7 mouse cellular contexts compared by ENCODE assay signal in the genomic region with DNA sequence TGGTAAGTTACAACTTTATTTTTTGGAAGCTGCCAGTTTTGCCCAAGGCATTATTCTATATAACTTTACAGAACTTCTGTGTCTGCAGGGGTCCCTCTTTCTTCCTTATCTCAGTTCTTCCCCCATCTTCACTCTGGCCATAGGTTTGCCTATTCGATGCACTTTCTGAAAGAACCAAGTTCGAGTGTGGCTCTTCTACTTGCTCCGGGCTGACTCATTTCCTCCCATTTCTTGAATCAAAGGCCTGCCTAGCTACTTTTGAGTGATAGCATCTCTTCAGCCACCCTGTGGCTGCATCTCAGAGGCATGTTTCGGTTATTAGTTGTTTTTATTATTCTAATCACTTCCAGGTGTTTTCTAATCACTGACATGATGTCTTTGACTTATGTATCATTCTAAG. TPM values are rescaled to one million over a fixed set of nuclear protein-coding genes. Genes with fewer than 3 reads are reported as not detected.
DNase-seq lines count a peak whose midpoint lies in the region; ATAC-seq and TF ChIP-seq lines count a peak whose summit lies in the region.

No protein-coding gene starts in this region.

- peak; percentile 7 for DNase-seq in MN1 (ENCODE audit: low spot score)
- DNase-seq in forebrain, postnatal 0 days = no peak
- DNase-seq in liver, embryonic 14.5 days (ENCODE audit: low read depth in 3 of 3, low spot score in 3 of 3) = no peak
- no peak for DNase-seq in thymus, postnatal 4 days
- DNase-seq in urinary bladder, postnatal 25 days (ENCODE audit: low spot score) = no peak
- no peak for DNase-seq in cerebellum, postnatal 4 days (ENCODE audit: low spot score in 2 of 2)

- no peak overlapping the region for H3K9ac ChIP-seq in forebrain, postnatal 0 days
- no peak overlapping the region for H3K9ac ChIP-seq in liver, embryonic 14.5 days (replicated peaks)

- peaks cover 50% of the 10 kb centered on the region for H3K36me3 ChIP-seq in C2C12 (ENCODE audit: control insufficient read depth, insufficient read depth)
- H3K36me3 ChIP-seq in forebrain, postnatal 0 days (ENCODE audit: insufficient read depth) = no peaks in the 10 kb centered on the region
- H3K36me3 ChIP-seq in liver, embryonic 14.5 days (replicated peaks; ENCODE audit: control insufficient read depth, insufficient read depth, low read depth) = no peaks in the 10 kb centered on the region

- no peak overlapping the region; the same call in 1 of the 2 replicates for H3K4me2 ChIP-seq in forebrain, postnatal 0 days (ENCODE audit: low read depth)
- H3K4me2 ChIP-seq in liver, embryonic 14.5 days (ENCODE audit: low read depth) = peak overlapping the region; percentile 81

- H3K4me3 ChIP-seq in C2C12 (ENCODE audit: insufficient read depth, poor library complexity, severe bottlenecking) = peak overlapping the region; percentile 86
- peak overlapping the region; percentile 70; the same call in 1 of the 2 replicates for H3K4me3 ChIP-seq in forebrain, postnatal 0 days (ENCODE audit: low read depth, low read length)
- H3K4me3 ChIP-seq in liver, embryonic 14.5 days (ENCODE audit: insufficient read depth in 1 of 2, low read depth in 2 of 2, low read length in 2 of 2) = peak overlapping the region in 1 of 2 experiments; percentile 61; a peak in 1 of 4 replicates

- no peak overlapping the region for H3K27ac ChIP-seq in forebrain, postnatal 0 days (ENCODE audit: low read depth, low read length)
- no peak overlapping the region for H3K27ac ChIP-seq in liver, embryonic 14.5 days

- no peaks in the 10 kb centered on the region for H3K27me3 ChIP-seq in C2C12 (ENCODE audit: control insufficient read depth, insufficient read depth, insufficient read length)
- H3K27me3 ChIP-seq in forebrain, postnatal 0 days (ENCODE audit: insufficient read depth, low read length) = no peaks in the 10 kb centered on the region
- H3K27me3 ChIP-seq in liver, embryonic 14.5 days (ENCODE audit: control insufficient read depth, insufficient read depth, low read length) = no peaks in the 10 kb centered on the region

- no peak for TF ChIP-seq EP300 in liver, embryonic 14.5 days (IDR thresholded peaks at IDR 0.05; ENCODE audit: low read depth)

- peak overlapping the region; percentile 56 for H3ac ChIP-seq in C2C12 (ENCODE audit: control insufficient read depth, insufficient read length, low read depth)

- H3K79me2 ChIP-seq in C2C12 (ENCODE audit: control insufficient read depth, insufficient read depth) = peaks cover 72% of the 10 kb centered on the region

- ATAC-seq in forebrain, postnatal 0 days = no peak
- no peak for ATAC-seq in liver, embryonic 14.5 days (ENCODE audit: insufficient read depth)

- peaks cover 4% of the 10 kb centered on the region; the same call in 1 of the 2 replicates for H3K4me1 ChIP-seq in forebrain, postnatal 0 days (ENCODE audit: insufficient read depth)
- H3K4me1 ChIP-seq in liver, embryonic 14.5 days (replicated peaks; ENCODE audit: control insufficient read depth in 2 of 2, insufficient read depth in 2 of 2, low read length in 1 of 2) = peaks cover 0 to 6% of the 10 kb centered on the region in 2 experiments; a peak in 2 of 4 replicates

- WGBS in forebrain, postnatal 0 days = 68% methylated on average over 4 of the region's 4 CpGs
- 13% methylated on average over 4 of the region's 4 CpGs for WGBS in liver, embryonic 14.5 days (ENCODE audit: insufficient replicate concordance)

- H3K79me3 ChIP-seq in C2C12 (ENCODE audit: low read depth) = peaks cover 54% of the 10 kb centered on the region

- no peak for TF ChIP-seq CTCF in C2C12 (IDR thresholded peaks at IDR 0.05; ENCODE audit: control insufficient read depth, insufficient read depth, insufficient read length)
- TF ChIP-seq CTCF in forebrain, postnatal 0 days (IDR thresholded peaks at IDR 0.05; ENCODE audit: low read depth) = no peak
- TF ChIP-seq CTCF in liver, embryonic 14.5 days (IDR thresholded peaks at IDR 0.05; ENCODE audit: low read depth) = no peak

- H3K9me3 ChIP-seq in forebrain, postnatal 0 days (ENCODE audit: low read length) = no peaks in the 10 kb centered on the region
- H3K9me3 ChIP-seq in liver, embryonic 14.5 days (ENCODE audit: control insufficient read depth, low read length) = no peaks in the 10 kb centered on the region

TF ChIP-seq in C2C12, 6 proteins besides CTCF, POLR2A, EP300 and RAD21:
- no peak for TF ChIP-seq MYOD1 (IDR thresholded peaks at IDR 0.05; ENCODE audit: control insufficient read depth, insufficient read length, low read depth)
- no peak for TF ChIP-seq CEBPB (IDR thresholded peaks at IDR 0.05; ENCODE audit: low read depth)
- no peak for TF ChIP-seq MYOG (IDR thresholded peaks at IDR 0.05; ENCODE audit: control insufficient read depth, extremely low read depth, insufficient read length)
- no peak for TF ChIP-seq USF1 (IDR thresholded peaks at IDR 0.05; ENCODE audit: low read depth)
- no peak for TF ChIP-seq MAX (IDR thresholded peaks at IDR 0.05)
- no peak for TF ChIP-seq FOSL1 (IDR thresholded peaks at IDR 0.05; ENCODE audit: insufficient read depth, low read length, poor library complexity, severe bottlenecking)

RNA-seq across cellular contexts. Expression of a gene that starts 1.1 kb away (rescaled TPM):
- polyA plus RNA-seq in C2C12 (2012; fragmentation: generic; extraction: Trizol) = 32.6 TPM
- 3.8 and 5.2 TPM in 2 replicates for total RNA-seq in forebrain, postnatal 0 days (2014; rRNA removed)
- polyA plus RNA-seq in forebrain, postnatal 0 days (2015; fragmentation: Nextera tagmentation; extraction: Ambion mirVana) = 2.1 and 2.7 TPM in 2 replicates
- 1.6 and 2.2 TPM in 2 replicates for polyA plus RNA-seq in liver, embryonic 14.5 days (2012; rRNA removed)
- polyA plus RNA-seq in liver, embryonic 14.5 days (2014; fragmentation: Nextera tagmentation; extraction: Ambion mirVana) = 3.7 and 3.9 TPM in 2 replicates

RNA-seq across cellular contexts. Expression of a gene that starts 43.8 kb away (rescaled TPM):
- polyA plus RNA-seq in C2C12 (2012; fragmentation: generic; extraction: Trizol) = not detected
- total RNA-seq in forebrain, postnatal 0 days (2014; rRNA removed) = not detected in 2 replicates
- not detected in 2 replicates for polyA plus RNA-seq in forebrain, postnatal 0 days (2015; fragmentation: Nextera tagmentation; extraction: Ambion mirVana)
- not detected in 2 replicates for polyA plus RNA-seq in liver, embryonic 14.5 days (2012; rRNA removed)
- polyA plus RNA-seq in liver, embryonic 14.5 days (2014; fragmentation: Nextera tagmentation; extraction: Ambion mirVana) = not detected in 2 replicates
